Mouse (Mus musculus) heart, embryonic 13.5 days (tissue): ENCODE measurements around the gene Ulk3. TPM values are rescaled to one million over a fixed set of nuclear protein-coding genes. Genes with fewer than 3 reads are reported as not detected.

ENCODE experiments used
- ATAC-seq: fragments of 200-750 bp; cut with Nextera tagmentation; 2 replicates; pipeline ENCODE4 v1.8.0; 2017; ENCODE audit warnings: moderate TSS enrichment; ENCODE audit not compliant: insufficient number of reproducible peaks, low FRiP score, low TSS enrichment; ENCODE audit errors: extremely low read depth
- H3K27ac ChIP-seq: fragments of 300-500 bp; sonication (generic); replicated peaks from 2 replicates; pipeline ENCODE4 v1.5.1; 2015; ENCODE audit warnings: moderate library complexity, mild to moderate bottlenecking, inconsistent platforms
- H3K27me3 ChIP-seq: fragments of 300-500 bp; sonication (generic); replicated peaks from 2 replicates; pipeline ENCODE4 v1.6.1; 2015; ENCODE audit warnings: mild to moderate bottlenecking, inconsistent platforms
- H3K36me3 ChIP-seq: fragments of 300-500 bp; sonication (generic); 2 replicates; pipeline ENCODE4 v1.6.1; 2015; ENCODE audit warnings: mild to moderate bottlenecking, inconsistent platforms
- H3K4me1 ChIP-seq: fragments of 300-500 bp; sonication (generic); 2 replicates; pipeline ENCODE4 v1.6.1; 2015; ENCODE audit warnings: inconsistent platforms
- H3K4me2 ChIP-seq: fragments of 300-500 bp; sonication (generic); 2 replicates; pipeline ENCODE4 v1.6.1; 2015; ENCODE audit warnings: inconsistent platforms, mild to moderate bottlenecking, moderate library complexity
- H3K4me3 ChIP-seq: fragments of 300-500 bp; sonication (generic); 2 replicates; pipeline ENCODE4 v1.5.1; 2015; ENCODE audit warnings: moderate library complexity, mild to moderate bottlenecking, inconsistent platforms
- H3K9ac ChIP-seq: fragments of 300-500 bp; sonication (generic); 2 replicates; pipeline ENCODE4 v1.6.1; 2015; ENCODE audit warnings: inconsistent platforms, mild to moderate bottlenecking, moderate library complexity
- H3K9me3 ChIP-seq: fragments of 300-500 bp; sonication (generic); 2 replicates; pipeline ENCODE4 v1.6.1; 2016; ENCODE audit warnings: inconsistent platforms
- WGBS: fragments of 180-500 bp; shearing (Covaris S2); methylation state at CpG from one replicate; pipeline ENCODE4 v1.1.7; 2015; ENCODE audit warnings: mixed read lengths; 5-methylcytosine and 5-hydroxymethylcytosine counted together
- polyA plus RNA-seq: library from polyadenylated mRNA; unstranded; fragments of >200 nt; fragmentation: Nextera tagmentation; extraction: Ambion mirVana; gene quantifications from 2 replicates; pipeline ENCODE4 v1.2.1, GENCODE M21; 2015

The Ulk3 gene
- polyA plus RNA-seq, 1 experiment from 2014 or later, result 17.1 TPM

GRCm38 (mm10) chr9:57637741-57638322 lies 48.6 kb downstream of the Ulk3 start:
- H3K27ac ChIP-seq, result peak overlapping the region; percentile 94
- H3K4me2 ChIP-seq, result peak overlapping the region; percentile 52
- no peaks in the 10 kb centered on the region for H3K9me3 ChIP-seq
- peak; percentile 44; the same call in 1 of the 2 replicates for ATAC-seq
- H3K4me3 ChIP-seq, result 0 out of 2 replicates have a peak overlapping the region, but pooled peaks have one; percentile 1
- H3K27me3 ChIP-seq, result no peaks in the 10 kb centered on the region
- 12% methylated on average over 6 of the region's 6 CpGs for WGBS
- H3K9ac ChIP-seq, result peak overlapping the region; percentile 65
- H3K4me1 ChIP-seq, result peaks cover 80% of the 10 kb centered on the region
- peaks cover 11% of the 10 kb centered on the region for H3K36me3 ChIP-seq

DNA sequence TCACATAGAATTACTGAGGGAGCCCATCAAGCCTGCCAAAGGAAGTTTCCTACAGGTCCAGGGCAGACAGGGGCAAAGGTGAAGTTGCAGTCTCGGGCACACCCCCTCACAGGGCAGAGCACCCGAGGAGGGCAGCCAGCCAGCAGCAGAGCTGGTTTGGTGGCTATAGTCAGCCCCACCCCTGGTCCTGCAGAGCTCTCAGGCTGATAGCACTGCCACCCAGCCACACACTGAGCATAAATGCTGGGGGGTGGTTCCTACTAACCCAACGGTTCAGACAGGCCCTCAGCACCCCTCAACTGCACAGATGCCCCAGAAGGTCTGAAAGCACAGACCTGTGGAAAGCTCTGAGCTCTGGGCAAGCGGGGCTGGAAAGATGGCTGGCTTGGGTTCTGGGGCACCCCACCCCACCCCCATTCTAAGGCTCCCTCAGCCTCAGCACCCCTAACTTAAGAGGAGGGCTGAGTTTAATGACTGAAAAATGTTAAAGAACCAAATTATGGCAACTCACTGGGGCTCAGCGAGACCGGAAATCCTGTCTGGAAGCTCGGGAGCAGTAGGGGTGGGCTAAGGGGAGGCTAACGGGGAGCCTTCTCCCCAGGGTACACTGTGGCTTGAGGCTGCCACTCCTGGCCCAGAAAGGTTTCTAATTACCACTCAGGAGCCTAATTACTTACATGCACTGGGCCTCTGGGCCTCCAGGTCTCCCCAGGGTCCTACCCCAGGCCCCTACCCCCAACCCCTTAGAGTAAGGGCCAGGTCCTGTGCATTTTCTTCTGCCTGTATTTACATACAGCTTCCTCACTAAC lies 49.6 kb downstream of the Ulk3 start:
- no peaks in the 10 kb centered on the region for H3K9me3 ChIP-seq
- H3K36me3 ChIP-seq, result peaks cover 14% of the 10 kb centered on the region
- peak overlapping the region; percentile 65 for H3K9ac ChIP-seq
- peaks cover 80% of the 10 kb centered on the region for H3K4me1 ChIP-seq
- WGBS, result 40% methylated on average over 8 of the region's 8 CpGs
- H3K27ac ChIP-seq, result peak overlapping the region; percentile 94
- H3K4me3 ChIP-seq, result peak overlapping the region; percentile 8; the same call in 1 of the 2 replicates
- 0 out of 2 replicates have a peak, but pooled peaks have one; percentile 26 for ATAC-seq
- H3K27me3 ChIP-seq, result no peaks in the 10 kb centered on the region
- H3K4me2 ChIP-seq, result peak overlapping the region; percentile 52

- 73% methylated on average over 5 of the region's 5 CpGs for WGBS
- Histone ChIP-seq H3K9me3 (no peaks in the 10 kb centered on the region), H3K27me3 (no peaks in the 10 kb centered on the region), H3K9ac (peak overlapping the region; percentile 65), H3K4me3 (peak overlapping the region; percentile 37), H3K36me3 (peaks cover 14% of the 10 kb centered on the region), H3K4me2 (peak overlapping the region; percentile 67), H3K4me1 (peaks cover 85% of the 10 kb centered on the region), H3K27ac (peak overlapping the region; percentile 75)
- ATAC-seq, result no peak
These were observed 50.5 kb downstream of the Ulk3 start for GRCm38 (mm10) chr9:57639661-57640328.

GRCm38 (mm10) chr9:57640384-57640783 lies 51.1 kb downstream of the Ulk3 start:
- Histone ChIP-seq H3K9me3 (no peaks in the 10 kb centered on the region), H3K27ac (peak overlapping the region; percentile 75), H3K27me3 (no peaks in the 10 kb centered on the region), H3K4me3 (peak overlapping the region; percentile 37), H3K4me1 (peaks cover 85% of the 10 kb centered on the region), H3K9ac (peak overlapping the region; percentile 65), H3K4me2 (peak overlapping the region; percentile 67), H3K36me3 (peaks cover 14% of the 10 kb centered on the region)
- ATAC-seq, result no peak
- WGBS, result 15% methylated on average over 15 of the region's 15 CpGs

DNA sequence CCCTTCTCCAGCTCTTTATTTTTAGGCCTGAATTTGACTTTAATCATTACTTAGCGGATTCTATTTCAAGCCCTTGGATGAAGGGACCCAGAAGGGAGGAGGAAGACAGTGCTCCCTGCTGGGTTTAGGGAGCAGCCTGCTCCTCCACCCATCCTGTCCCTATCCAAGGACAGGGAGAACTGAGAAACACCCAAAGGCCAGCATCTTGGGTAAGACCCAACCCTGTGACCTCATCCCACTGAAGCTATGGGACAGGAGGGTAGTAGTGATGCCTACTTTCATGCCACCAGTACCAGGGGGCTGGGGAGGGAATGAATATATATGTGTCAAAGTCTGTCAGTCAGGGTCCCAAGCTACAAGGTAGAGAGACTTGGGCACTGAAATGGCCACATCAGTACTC lies 51.8 kb downstream of the Ulk3 start:
- ATAC-seq, result no peak
- H3K36me3 ChIP-seq, result peaks cover 14% of the 10 kb centered on the region
- H3K27me3 ChIP-seq, result no peaks in the 10 kb centered on the region
- WGBS, result 67% methylated on average over 1 of the region's 1 CpGs
- peak overlapping the region; percentile 67 for H3K4me2 ChIP-seq
- H3K9ac ChIP-seq, result peak overlapping the region; percentile 65
- no peaks in the 10 kb centered on the region for H3K9me3 ChIP-seq
- peak overlapping the region; percentile 37; the same call in 1 of the 2 replicates for H3K4me3 ChIP-seq
- H3K27ac ChIP-seq, result peak overlapping the region; percentile 75
- peaks cover 89% of the 10 kb centered on the region for H3K4me1 ChIP-seq

DNA sequence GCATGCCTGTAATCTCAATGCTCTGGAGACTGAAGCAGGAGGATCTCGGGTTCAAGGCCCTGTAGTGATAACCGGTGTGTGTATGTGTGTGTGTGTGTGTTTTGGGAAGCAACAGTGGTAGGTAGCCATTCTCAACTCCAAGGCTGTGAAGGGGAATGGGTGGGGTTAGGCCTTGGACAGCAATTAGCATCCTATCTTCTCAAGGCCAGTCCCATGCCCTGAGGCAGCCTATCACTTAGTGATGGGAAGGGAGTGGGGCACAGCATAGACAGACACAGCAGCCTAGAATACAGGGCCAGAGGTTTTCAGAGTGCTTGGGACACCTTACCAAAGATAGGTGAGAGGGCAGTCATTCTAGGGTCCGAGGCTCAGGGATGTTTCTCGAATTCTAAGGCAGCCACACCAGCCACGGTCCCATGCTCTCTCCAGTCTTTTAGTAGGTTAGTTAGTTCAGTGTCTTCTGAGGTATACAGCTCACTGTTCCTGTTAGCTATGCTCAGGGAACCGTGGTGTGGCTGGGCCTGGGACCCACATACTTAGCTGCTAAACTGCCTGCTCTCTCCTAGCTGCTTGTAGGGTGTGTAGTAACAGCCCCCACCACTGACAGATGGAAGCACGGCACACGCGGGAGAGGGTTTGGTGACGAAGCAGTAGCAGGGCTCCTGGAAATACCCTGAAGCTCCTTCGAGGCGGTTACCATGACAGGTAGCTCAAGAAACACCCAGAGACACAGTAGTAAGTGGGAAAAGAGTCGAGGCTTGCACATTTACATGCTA lies 52.7 kb downstream of the Ulk3 start:
- H3K27me3 ChIP-seq, result no peaks in the 10 kb centered on the region
- H3K9me3 ChIP-seq, result no peaks in the 10 kb centered on the region
- H3K4me3 ChIP-seq, result no peak overlapping the region
- WGBS, result 84% methylated on average over 13 of the region's 13 CpGs
- peaks cover 81% of the 10 kb centered on the region for H3K4me1 ChIP-seq
- no peak overlapping the region; the same call in 1 of the 2 replicates for H3K9ac ChIP-seq
- H3K27ac ChIP-seq, result no peak overlapping the region
- peaks cover 14% of the 10 kb centered on the region for H3K36me3 ChIP-seq
- no peak overlapping the region for H3K4me2 ChIP-seq
- no peak for ATAC-seq

DNA sequence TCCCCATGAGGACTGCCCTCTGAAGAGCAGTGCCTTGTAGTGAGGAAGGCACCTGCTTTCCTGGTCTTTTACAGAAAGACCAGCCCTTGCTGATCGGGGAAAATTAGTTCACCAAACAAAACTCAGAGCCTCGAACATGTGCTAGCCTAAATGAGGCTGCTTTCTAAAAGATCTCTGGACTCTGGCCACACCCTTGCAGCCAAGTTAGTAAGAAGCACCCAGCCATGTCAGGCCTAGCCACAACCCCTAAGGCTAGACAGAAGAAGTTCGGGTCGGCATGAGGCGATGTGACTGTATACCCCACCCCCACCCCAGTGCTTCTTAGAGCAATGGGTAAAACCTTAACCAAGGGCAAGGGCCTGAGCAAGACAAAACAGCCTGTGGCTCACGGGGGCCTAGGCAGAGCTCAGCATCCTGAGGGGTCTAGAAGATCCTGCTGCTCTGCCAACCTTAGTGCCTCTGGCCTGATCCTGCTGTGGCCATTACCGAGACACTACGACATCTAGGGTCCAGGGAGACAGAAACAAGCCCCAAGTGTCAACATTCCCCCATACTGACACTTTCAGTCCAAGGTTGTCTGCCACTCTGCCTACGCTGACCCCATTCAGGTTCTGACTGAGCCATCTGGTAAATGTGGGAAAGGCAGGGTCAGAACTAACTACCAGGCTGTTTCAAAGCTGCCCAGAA lies 54.1 kb downstream of the Ulk3 start:
- ATAC-seq, result no peak
- Histone ChIP-seq H3K9ac (peak overlapping the region; percentile 100), H3K27me3 (no peaks in the 10 kb centered on the region), H3K9me3 (no peaks in the 10 kb centered on the region), H3K36me3 (peaks cover 14% of the 10 kb centered on the region), H3K4me1 (peaks cover 67% of the 10 kb centered on the region), H3K4me3 (peak overlapping the region; percentile 93), H3K27ac (no peak overlapping the region), H3K4me2 (peak overlapping the region; percentile 97)
- 69% methylated on average over 9 of the region's 9 CpGs for WGBS

- H3K4me1 ChIP-seq, result peaks cover 62% of the 10 kb centered on the region
- no peak for ATAC-seq
These were observed 54.6 kb downstream of the Ulk3 start for GRCm38 (mm10) chr9:57643856-57644180.

GRCm38 (mm10) chr9:57644442-57644943 lies 55.2 kb downstream of the Ulk3 start:
- H3K4me3 ChIP-seq, result peak overlapping the region; percentile 93
- peaks cover 55% of the 10 kb centered on the region for H3K4me1 ChIP-seq
- H3K27me3 ChIP-seq, result no peaks in the 10 kb centered on the region
- H3K27ac ChIP-seq, result peak overlapping the region; percentile 97
- H3K36me3 ChIP-seq, result peaks cover 14% of the 10 kb centered on the region
- WGBS, result under 1% methylated on average over 18 of the region's 18 CpGs
- ATAC-seq, result no peak
- peak overlapping the region; percentile 97 for H3K4me2 ChIP-seq
- peak overlapping the region; percentile 100 for H3K9ac ChIP-seq
- no peaks in the 10 kb centered on the region for H3K9me3 ChIP-seq

More at GRCm38 (mm10) chr9:57643856-57644180, 54.6 kb downstream of the Ulk3 start:
- H3K36me3 ChIP-seq, result peaks cover 14% of the 10 kb centered on the region
- H3K27me3 ChIP-seq, result no peaks in the 10 kb centered on the region
- peak overlapping the region; percentile 100 for H3K9ac ChIP-seq
- H3K27ac ChIP-seq, result 0 out of 2 replicates have a peak overlapping the region, but pooled peaks have one; percentile 97
- WGBS, result 54% methylated on average over 7 of the region's 7 CpGs
- peak overlapping the region; percentile 97 for H3K4me2 ChIP-seq
- H3K4me3 ChIP-seq, result peak overlapping the region; percentile 93
- no peaks in the 10 kb centered on the region for H3K9me3 ChIP-seq
